Mouse (Mus musculus): ENCODE data around the gene Gm49369. TPM values are rescaled to one million over a fixed set of nuclear protein-coding genes. Genes with fewer than 3 reads are reported as not detected.

Gm49369 gene
- polyA plus RNA-seq, 1 experiment from 2014 or later: not detected

Other genes starting within 250 kb of the Gm49369 start
- gene Gm39115, start 246.6 kb downstream of the Gm49369 start, polyA plus RNA-seq (2015; fragmentation: Nextera tagmentation; extraction: Ambion mirVana): not detected in 2 replicates
- gene Gm45337, start 238.1 kb downstream of the Gm49369 start, polyA plus RNA-seq (2015; fragmentation: Nextera tagmentation; extraction: Ambion mirVana): not detected in 2 replicates
- gene Gm29735, start 225.6 kb downstream of the Gm49369 start, polyA plus RNA-seq (2015; fragmentation: Nextera tagmentation; extraction: Ambion mirVana): not detected in 2 replicates
- not detected in 2 replicates for gene Gm4553, start 216.9 kb downstream of the Gm49369 start, polyA plus RNA-seq (2015; fragmentation: Nextera tagmentation; extraction: Ambion mirVana)
- not detected in 2 replicates for gene Krtap5-2, start 206.7 kb downstream of the Gm49369 start, polyA plus RNA-seq (2015; fragmentation: Nextera tagmentation; extraction: Ambion mirVana)
- not detected in 2 replicates for gene Gm10153, start 192.3 kb downstream of the Gm49369 start, polyA plus RNA-seq (2015; fragmentation: Nextera tagmentation; extraction: Ambion mirVana)
- not detected in 2 replicates for gene Krtap5-3, start 181.3 kb downstream of the Gm49369 start, polyA plus RNA-seq (2015; fragmentation: Nextera tagmentation; extraction: Ambion mirVana)
- not detected in 2 replicates for gene Gm7579, start 170.8 kb downstream of the Gm49369 start, polyA plus RNA-seq (2015; fragmentation: Nextera tagmentation; extraction: Ambion mirVana)
- not detected in 2 replicates for gene Krtap5-5, start 152.7 kb downstream of the Gm49369 start, polyA plus RNA-seq (2015; fragmentation: Nextera tagmentation; extraction: Ambion mirVana)
- gene Gm40460, start 141.6 kb downstream of the Gm49369 start, polyA plus RNA-seq (2015; fragmentation: Nextera tagmentation; extraction: Ambion mirVana): not detected in 2 replicates
- not detected in 2 replicates for gene Gm2431, start 124.3 kb downstream of the Gm49369 start, polyA plus RNA-seq (2015; fragmentation: Nextera tagmentation; extraction: Ambion mirVana)
- not detected in 2 replicates for gene Gm4559, start 108.3 kb downstream of the Gm49369 start, polyA plus RNA-seq (2015; fragmentation: Nextera tagmentation; extraction: Ambion mirVana)
- not detected in 2 replicates for gene Krtap5-1, start 85.5 kb downstream of the Gm49369 start, polyA plus RNA-seq (2015; fragmentation: Nextera tagmentation; extraction: Ambion mirVana)
- gene Krtap5-4, start 79.1 kb downstream of the Gm49369 start, polyA plus RNA-seq (2015; fragmentation: Nextera tagmentation; extraction: Ambion mirVana): not detected in 2 replicates
- gene Ifitm10, start 8.9 kb downstream of the Gm49369 start, polyA plus RNA-seq (2015; fragmentation: Nextera tagmentation; extraction: Ambion mirVana): 1.5 and 1.6 TPM in 2 replicates
- 479 and 496 TPM in 2 replicates for gene Ctsd, start 5.4 kb upstream of the Gm49369 start, polyA plus RNA-seq (2015; fragmentation: Nextera tagmentation; extraction: Ambion mirVana)
- gene Syt8, start 52.2 kb upstream of the Gm49369 start, polyA plus RNA-seq (2015; fragmentation: Nextera tagmentation; extraction: Ambion mirVana): 0.60 and 1.3 TPM in 2 replicates
- 1.9 and 2.4 TPM in 2 replicates for gene Tnni2, start 59.1 kb upstream of the Gm49369 start, polyA plus RNA-seq (2015; fragmentation: Nextera tagmentation; extraction: Ambion mirVana)
- 55.2 and 61.8 TPM in 2 replicates for gene Lsp1, start 78.1 kb upstream of the Gm49369 start, polyA plus RNA-seq (2015; fragmentation: Nextera tagmentation; extraction: Ambion mirVana)
- 3.0 TPM in 2 replicates for gene Tnnt3, start 116.2 kb upstream of the Gm49369 start, polyA plus RNA-seq (2015; fragmentation: Nextera tagmentation; extraction: Ambion mirVana)
- 26.7 and 33.0 TPM in 2 replicates for gene Mrpl23, start 150.0 kb upstream of the Gm49369 start, polyA plus RNA-seq (2015; fragmentation: Nextera tagmentation; extraction: Ambion mirVana)